Mouse (Mus musculus) liver, embryonic 11.5 days (tissue): Measurements from ENCODE around the gene Dicer1. TPM values are rescaled to one million over a fixed set of nuclear protein-coding genes. Genes with fewer than 3 reads are reported as not detected.

Source experiments
- ATAC-seq: fragments of 200-750 bp; cut with Nextera tagmentation; replicated peaks from 2 replicates; pipeline ENCODE4 v1.8.0; 2017; ENCODE audit warnings: moderate number of reproducible peaks, mild to moderate bottlenecking, moderate TSS enrichment, moderate library complexity; ENCODE audit not compliant: low FRiP score
- DNase-seq: peaks from one replicate; pipeline ENCODE4 v3.0.0-alpha.2; 2017; ENCODE audit warnings: low spot score
- H3K27ac ChIP-seq: fragments of 300-500 bp; sonication (generic); 2 replicates; pipeline ENCODE4 v1.5.1; 2014; ENCODE audit warnings: mild to moderate bottlenecking, low read depth, low read length, control low read depth
- H3K27me3 ChIP-seq: fragments of 300-500 bp; sonication (generic); replicated peaks from 2 replicates; pipeline ENCODE4 v1.6.1; 2014; ENCODE audit warnings: low read length, mixed read lengths; ENCODE audit not compliant: control insufficient read depth, insufficient read depth
- H3K36me3 ChIP-seq: fragments of 300-500 bp; sonication (generic); 2 replicates; pipeline ENCODE4 v1.6.1; 2014; ENCODE audit warnings: mild to moderate bottlenecking, low read length, moderate library complexity, mixed read lengths; ENCODE audit not compliant: control insufficient read depth, insufficient read depth
- H3K4me1 ChIP-seq: fragments of 300-500 bp; sonication (generic); replicated peaks from 2 replicates; pipeline ENCODE4 v1.6.1; 2014; ENCODE audit warnings: low read length, mixed read lengths; ENCODE audit not compliant: control insufficient read depth, insufficient read depth
- H3K4me2 ChIP-seq: fragments of 300-500 bp; sonication (generic); 2 replicates; pipeline ENCODE4 v1.6.1; 2014; ENCODE audit warnings: mild to moderate bottlenecking, control low read depth, moderate library complexity
- H3K4me3 ChIP-seq: fragments of 300-500 bp; sonication (generic); 2 replicates; pipeline ENCODE4 v1.5.1; 2014; ENCODE audit warnings: low read depth, low read length, control low read depth
- H3K9ac ChIP-seq: fragments of 300-500 bp; sonication (generic); 2 replicates; pipeline ENCODE4 v1.6.1; 2014; ENCODE audit warnings: low read depth, low read length, control low read depth
- H3K9me3 ChIP-seq: fragments of 300-500 bp; sonication (generic); 2 replicates; pipeline ENCODE4 v1.6.1; 2016; ENCODE audit warnings: low read length, inconsistent platforms, mixed read lengths; ENCODE audit not compliant: control insufficient read depth
- WGBS: fragments of 180-500 bp; shearing (Covaris S2); extraction: QIAGEN DNeasy Blood & Tissue Kit; methylation state at CpG from one replicate; pipeline ENCODE4 v1.1.7; 2014; 5-methylcytosine and 5-hydroxymethylcytosine counted together
- polyA plus RNA-seq: library from polyadenylated mRNA; unstranded; fragments of >200 nt; fragmentation: Nextera tagmentation; extraction: Ambion mirVana; gene quantifications from 2 replicates; pipeline ENCODE4 v1.2.1, GENCODE M21; 2014

Dicer1 gene
- polyA plus RNA-seq, 1 experiment from 2014 or later: 15.4 TPM

GRCm38 (mm10) chr12:104715453-104715852 lies 36.3 kb downstream of the Dicer1 start:
- no peak for DNase-seq
- H3K36me3 ChIP-seq: peaks cover 26% of the 10 kb centered on the region

GRCm38 (mm10) chr12:104700266-104700665 lies 51.5 kb downstream of the Dicer1 start:
- Histone ChIP-seq H3K36me3 (peaks cover 41% of the 10 kb centered on the region), H3K9ac (no peak overlapping the region), H3K4me1 (peaks cover 9% of the 10 kb centered on the region), H3K4me3 (no peak overlapping the region), H3K27ac (no peak overlapping the region), H3K27me3 (no peaks in the 10 kb centered on the region), H3K4me2 (no peak overlapping the region), H3K9me3 (no peaks in the 10 kb centered on the region)
- ATAC-seq (no peak), DNase-seq (no peak)
- 84% methylated on average over 7 of the region's 7 CpGs for WGBS

More at GRCm38 (mm10) chr12:104715453-104715852, 36.3 kb downstream of the Dicer1 start:
- Histone ChIP-seq H3K9me3 (no peaks in the 10 kb centered on the region), H3K4me2 (no peak overlapping the region), H3K4me3 (no peak overlapping the region), H3K9ac (no peak overlapping the region), H3K4me1 (no peaks in the 10 kb centered on the region), H3K27me3 (no peaks in the 10 kb centered on the region), H3K27ac (no peak overlapping the region)
- 85% methylated on average over 5 of the region's 5 CpGs for WGBS
- no peak for ATAC-seq

- H3K4me3 ChIP-seq: no peak overlapping the region
- H3K27me3 ChIP-seq: no peaks in the 10 kb centered on the region
- no peaks in the 10 kb centered on the region for H3K9me3 ChIP-seq
- no peak for DNase-seq
- H3K4me2 ChIP-seq: no peak overlapping the region
- no peak overlapping the region for H3K9ac ChIP-seq
- 70% methylated on average over 8 of the region's 8 CpGs for WGBS
- peaks cover 9% of the 10 kb centered on the region for H3K4me1 ChIP-seq
- H3K27ac ChIP-seq: no peak overlapping the region
- H3K36me3 ChIP-seq: peaks cover 40% of the 10 kb centered on the region
- no peak for ATAC-seq
These were observed 52.0 kb downstream of the Dicer1 start for GRCm38 (mm10) chr12:104699753-104700152.

- 78% methylated on average over 2 of the region's 2 CpGs for WGBS
- peaks cover 20% of the 10 kb centered on the region for H3K36me3 ChIP-seq
- H3K4me1 ChIP-seq: peaks cover 9% of the 10 kb centered on the region
- no peak overlapping the region for H3K9ac ChIP-seq
- no peak overlapping the region for H3K4me2 ChIP-seq
- H3K9me3 ChIP-seq: no peaks in the 10 kb centered on the region
- H3K27ac ChIP-seq: no peak overlapping the region
- no peak overlapping the region for H3K4me3 ChIP-seq
- DNase-seq (no peak), ATAC-seq (no peak)
- no peaks in the 10 kb centered on the region for H3K27me3 ChIP-seq
These were observed 56.2 kb downstream of the Dicer1 start for GRCm38 (mm10) chr12:104695514-104695913.

- no peaks in the 10 kb centered on the region for H3K9me3 ChIP-seq
- H3K27me3 ChIP-seq: no peaks in the 10 kb centered on the region
- WGBS: 90% methylated on average over 12 of the region's 12 CpGs
- H3K9ac ChIP-seq: no peak overlapping the region
- peaks cover 27% of the 10 kb centered on the region for H3K36me3 ChIP-seq
- peaks cover 9% of the 10 kb centered on the region for H3K4me1 ChIP-seq
- H3K4me3 ChIP-seq: no peak overlapping the region
- no peak for DNase-seq
- H3K4me2 ChIP-seq: no peak overlapping the region
- H3K27ac ChIP-seq: no peak overlapping the region
- no peak for ATAC-seq
These were observed 58.9 kb downstream of the Dicer1 start for GRCm38 (mm10) chr12:104692864-104693263.

GRCm38 (mm10) chr12:104690412-104690811 lies 61.3 kb downstream of the Dicer1 start:
- H3K27me3 ChIP-seq: no peaks in the 10 kb centered on the region
- ATAC-seq: no peak
- H3K27ac ChIP-seq: no peak overlapping the region
- WGBS: 81% methylated on average over 7 of the region's 7 CpGs
- H3K4me3 ChIP-seq: no peak overlapping the region
- H3K4me1 ChIP-seq: no peaks in the 10 kb centered on the region
- peaks cover 18% of the 10 kb centered on the region; the same call in 1 of the 2 replicates for H3K36me3 ChIP-seq
- H3K9ac ChIP-seq: no peak overlapping the region
- no peak overlapping the region for H3K4me2 ChIP-seq
- H3K9me3 ChIP-seq: no peaks in the 10 kb centered on the region
- no peak for DNase-seq

GRCm38 (mm10) chr12:104688870-104689269 lies 62.9 kb downstream of the Dicer1 start:
- H3K36me3 ChIP-seq: peaks cover 18% of the 10 kb centered on the region; the same call in 1 of the 2 replicates
- no peak overlapping the region for H3K4me3 ChIP-seq
- no peaks in the 10 kb centered on the region for H3K27me3 ChIP-seq
- no peak overlapping the region for H3K9ac ChIP-seq
- DNase-seq (no peak), ATAC-seq (0 out of 2 replicates have a peak, but pooled peaks have one; percentile 13)
- H3K4me2 ChIP-seq: no peak overlapping the region
- no peaks in the 10 kb centered on the region for H3K4me1 ChIP-seq
- 86% methylated on average over 11 of the region's 11 CpGs for WGBS
- no peak overlapping the region for H3K27ac ChIP-seq
- no peaks in the 10 kb centered on the region for H3K9me3 ChIP-seq

- no peaks in the 10 kb centered on the region for H3K27me3 ChIP-seq
- no peak overlapping the region for H3K4me3 ChIP-seq
- ATAC-seq (no peak), DNase-seq (no peak)
- H3K36me3 ChIP-seq: 0 out of 2 replicates have a peak, but pooled peaks cover 3% of the 10 kb centered on the region
- no peaks in the 10 kb centered on the region for H3K9me3 ChIP-seq
- no peak overlapping the region for H3K9ac ChIP-seq
- no peak overlapping the region for H3K4me2 ChIP-seq
- 75% methylated on average over 8 of the region's 8 CpGs for WGBS
- no peaks in the 10 kb centered on the region for H3K4me1 ChIP-seq
- H3K27ac ChIP-seq: no peak overlapping the region
These were observed 67.3 kb downstream of the Dicer1 start for GRCm38 (mm10) chr12:104684411-104684931.

- no peak overlapping the region for H3K9ac ChIP-seq
- H3K4me3 ChIP-seq: no peak overlapping the region
- no peaks in the 10 kb centered on the region; the same call in 1 of the 2 replicates for H3K4me1 ChIP-seq
- no peak overlapping the region for H3K4me2 ChIP-seq
- H3K27me3 ChIP-seq: no peaks in the 10 kb centered on the region
- H3K9me3 ChIP-seq: no peaks in the 10 kb centered on the region
- WGBS: 77% methylated on average over 8 of the region's 8 CpGs
- DNase-seq: no peak
- no peak for ATAC-seq
- no peaks in the 10 kb centered on the region for H3K36me3 ChIP-seq
- no peak overlapping the region for H3K27ac ChIP-seq
These were observed 72.0 kb downstream of the Dicer1 start for GRCm38 (mm10) chr12:104679819-104680132.
